Mouse (Mus musculus) heart, postnatal 36 days (tissue): ENCODE results near the gene Pkp3. TPM values are rescaled to one million over a fixed set of nuclear protein-coding genes. Genes with fewer than 3 reads are reported as not detected.
"Not testable (repeated sequence)": the region's sequence is repeated elsewhere in the genome, so short reads cannot be mapped to it uniquely, and the experiment has no call there.

ENCODE experiments used
- DNase-seq, 2 experiments: peaks; one replicate each; pipeline ENCODE4 v3.0.0; 2021 to 2022
- intact Hi-C: fragments of 180-260 bp; cut with DNase I; formaldehyde crosslinking; loops from one replicate; pipeline ENCODE4 v1.15.1; 2025
- total RNA-seq, 2 experiments: library from RNA; stranded (reverse); gene quantifications; 2 replicates each; pipeline ENCODE4 v1.2.3; 2021

Gene Pkp3
- not detected for total RNA-seq

DNA sequence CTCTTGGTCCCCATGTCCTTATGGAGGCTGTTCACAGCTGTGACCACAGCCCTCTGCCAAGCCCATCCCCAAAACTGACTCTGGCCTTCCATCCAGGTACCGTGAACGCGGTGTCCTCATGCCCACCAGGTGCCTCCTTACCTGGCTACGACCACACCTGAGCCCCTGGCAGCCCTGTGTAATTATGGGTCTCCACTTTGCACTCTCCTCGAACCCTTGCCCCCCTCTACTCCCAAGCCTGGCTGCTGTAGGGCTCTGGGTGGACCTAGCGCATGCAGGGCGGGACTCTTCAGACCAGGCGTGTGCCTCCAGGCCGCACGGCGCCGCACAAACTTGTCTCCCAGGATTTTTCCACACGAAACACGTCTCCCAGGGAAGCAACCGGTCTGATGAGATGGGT lies at the start of gene Pkp3:
Gene Pkp3, plus strand, starts transcription at position 378 of the 400 bp plus-strand sequence.
- intact Hi-C loops, result no loop called here
- DNase-seq, result no peak

DNA sequence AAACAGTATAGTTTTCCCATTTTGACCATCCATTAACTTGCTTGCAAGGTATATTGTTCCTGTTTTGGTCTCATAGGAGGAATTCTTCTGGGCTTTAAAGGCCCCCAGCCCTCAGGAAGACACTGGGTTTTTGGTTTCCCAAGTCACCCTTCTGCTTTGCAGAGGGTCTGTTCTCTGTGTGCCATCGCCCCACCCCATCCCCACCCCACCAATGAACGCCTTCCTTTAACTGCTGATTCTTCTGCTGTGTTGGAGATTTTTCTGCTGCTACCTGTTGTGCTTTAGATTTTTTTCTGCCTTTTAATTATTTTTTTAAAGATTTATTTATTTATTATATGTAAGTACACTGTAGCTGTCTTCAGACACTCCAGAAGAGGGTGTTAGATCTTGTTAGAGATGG lies 49.2 kb upstream of the Pkp3 start, which contains the start of gene Gm17387:
Gene Gm17387, plus strand, starts transcription at position 301 of the 400 bp plus-strand sequence.
- intact Hi-C loops, result no loop called here
- no peak for DNase-seq

DNA sequence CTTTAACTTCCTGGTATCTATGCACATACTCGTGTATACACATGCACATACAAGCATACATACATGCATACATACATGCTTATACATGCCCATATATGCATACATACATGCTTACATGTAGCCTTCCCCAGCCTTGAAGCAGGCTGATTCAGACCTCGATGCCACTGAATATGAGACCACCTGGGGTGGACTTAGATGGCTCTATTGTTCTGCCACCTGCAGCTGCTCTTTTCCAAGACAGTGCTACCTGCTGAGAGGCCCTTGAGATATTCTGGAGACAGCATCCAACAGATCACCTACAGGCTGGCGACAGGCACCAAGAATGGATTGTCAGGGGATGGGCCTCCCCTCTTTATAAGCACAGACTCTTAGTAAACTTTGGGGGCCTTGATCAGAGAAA lies 47.6 kb upstream of the Pkp3 start:
- DNase-seq, result no peak
- intact Hi-C loops, result no loop called here

DNA sequence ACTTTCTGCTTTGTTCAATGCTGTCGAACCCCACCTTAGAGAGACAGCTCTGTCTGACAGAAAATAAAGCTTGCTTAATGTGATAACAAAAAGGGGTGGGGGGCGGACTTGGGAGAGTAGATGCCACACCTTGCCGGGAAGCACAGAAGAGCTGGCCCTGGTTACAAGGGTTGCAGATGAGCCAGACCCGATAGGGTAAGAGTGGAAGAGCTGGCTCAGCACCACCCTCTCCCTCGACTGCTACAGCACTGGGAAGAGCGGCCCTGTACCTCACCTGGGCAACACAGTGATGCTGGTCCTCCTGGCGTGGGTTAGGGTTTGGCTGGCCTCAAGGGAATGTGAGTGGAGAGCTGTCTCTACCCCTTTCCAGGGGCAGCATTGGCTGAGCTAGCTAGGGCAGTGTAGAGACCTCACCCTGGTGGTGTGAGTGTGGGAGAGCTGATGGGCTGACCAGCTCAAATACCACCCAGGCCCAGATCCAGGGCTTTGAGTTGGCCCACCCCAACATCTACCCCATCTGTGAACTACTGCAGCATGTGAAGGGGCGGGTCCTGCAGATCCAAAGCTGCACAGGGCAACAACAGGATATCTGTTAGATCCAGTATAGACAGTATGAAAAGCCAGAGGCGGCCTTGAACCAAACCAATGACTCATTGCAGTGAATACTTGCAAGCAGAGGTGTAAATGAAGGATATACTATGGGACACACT lies 45.4 kb upstream of the Pkp3 start:
- intact Hi-C loops, result no loop called here
- no peak for DNase-seq

DNA sequence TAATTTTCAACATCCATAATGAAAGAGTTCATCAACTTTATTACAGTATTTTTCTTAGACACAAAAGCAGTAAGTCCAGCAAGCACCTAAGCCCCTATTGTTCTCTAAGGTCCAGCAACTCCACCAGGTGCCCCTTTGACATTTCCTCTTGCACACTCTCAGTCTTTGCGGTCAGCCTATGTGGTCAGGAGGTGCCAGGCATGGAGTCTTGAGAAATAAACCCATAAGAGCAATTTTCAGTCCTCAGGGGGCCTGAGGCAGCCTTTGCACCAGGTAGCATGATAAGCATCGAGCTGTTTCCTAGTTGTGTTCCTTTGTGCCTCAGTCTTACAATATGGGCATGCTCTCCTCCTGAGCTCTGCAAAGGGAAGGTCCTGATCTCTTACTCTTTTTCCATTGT lies 41.4 kb upstream of the Pkp3 start:
- DNase-seq, intact Hi-C loops: not testable (repeated sequence)

DNA sequence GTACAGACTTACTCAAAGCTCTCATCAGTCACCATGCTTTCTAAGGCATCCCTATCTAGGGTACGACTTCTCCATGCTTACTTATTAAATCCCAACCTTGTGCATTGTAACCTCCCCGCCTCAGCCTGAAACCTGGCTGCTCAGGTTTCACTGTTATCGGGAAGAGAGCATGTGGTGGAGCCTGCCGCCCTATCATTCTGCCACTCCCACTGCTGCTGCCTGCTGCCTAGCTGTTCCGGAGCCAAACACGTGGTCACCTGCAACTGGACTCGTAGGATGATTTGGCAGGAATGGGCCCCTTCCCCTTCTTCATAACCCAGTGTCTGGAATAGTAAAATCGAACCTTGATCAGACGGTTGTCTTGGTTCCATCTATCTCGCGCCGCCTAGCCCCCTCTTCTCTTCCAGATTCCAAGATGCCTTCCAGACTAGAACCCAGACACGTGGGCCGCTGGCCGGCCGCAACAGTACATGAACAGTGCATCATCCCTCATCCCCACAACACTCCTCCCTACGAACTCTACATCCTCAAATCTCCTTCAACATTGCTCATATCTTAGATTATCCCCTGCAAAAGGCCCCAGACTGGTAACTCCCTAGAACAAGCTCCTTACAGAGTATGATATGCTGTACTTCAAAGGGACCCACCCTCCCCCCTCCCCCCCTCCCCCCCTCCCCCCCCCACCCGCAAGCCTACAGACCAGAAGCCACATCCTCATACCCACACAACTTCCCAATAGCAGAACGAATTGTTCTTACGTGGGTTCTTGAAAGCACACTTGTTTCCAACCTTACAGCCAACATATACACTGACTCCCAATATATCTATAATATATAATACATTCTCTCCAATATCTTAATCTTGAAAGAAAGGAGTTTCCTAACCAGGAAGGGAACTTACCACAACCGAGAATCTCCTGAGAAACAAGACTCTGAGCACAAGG lies 39.7 kb upstream of the Pkp3 start:
- DNase-seq, result no peak
- intact Hi-C loops, result no loop called here

DNA sequence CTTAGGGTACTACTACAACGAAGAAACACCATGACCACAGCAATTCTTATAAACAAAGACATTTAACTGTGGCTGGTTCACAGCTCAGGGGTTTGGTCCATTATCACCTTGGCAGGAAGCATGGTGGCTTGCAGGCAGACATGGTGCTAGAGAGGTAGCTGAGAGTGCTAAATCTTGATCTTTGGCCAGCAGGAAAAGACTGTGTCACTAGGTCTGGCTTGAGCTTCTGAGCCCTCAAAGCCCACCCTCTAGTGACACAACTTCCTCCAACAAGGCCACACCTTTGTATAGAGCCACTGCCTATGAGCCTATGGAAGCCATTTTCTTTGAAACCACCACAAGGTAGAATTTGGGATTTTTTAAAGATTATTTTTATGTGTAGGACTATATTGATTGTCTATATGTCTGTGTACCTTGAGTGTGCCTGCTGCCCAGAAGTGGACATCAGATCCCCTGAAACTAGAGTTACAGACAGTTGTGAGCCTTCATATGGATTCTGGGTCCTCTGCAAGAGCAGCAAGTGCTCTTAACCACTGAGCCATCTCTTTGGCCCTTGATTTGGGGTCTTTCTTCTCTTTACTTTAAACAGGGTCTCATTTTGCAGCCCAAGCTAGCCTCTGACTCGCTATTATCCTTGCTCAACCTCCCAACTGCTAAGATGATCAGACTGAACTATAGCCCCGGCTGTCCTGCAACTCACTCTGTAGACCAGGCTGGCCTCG lies 38.5 kb upstream of the Pkp3 start:
- intact Hi-C loops, result no loop called here
- DNase-seq, result no peak

DNA sequence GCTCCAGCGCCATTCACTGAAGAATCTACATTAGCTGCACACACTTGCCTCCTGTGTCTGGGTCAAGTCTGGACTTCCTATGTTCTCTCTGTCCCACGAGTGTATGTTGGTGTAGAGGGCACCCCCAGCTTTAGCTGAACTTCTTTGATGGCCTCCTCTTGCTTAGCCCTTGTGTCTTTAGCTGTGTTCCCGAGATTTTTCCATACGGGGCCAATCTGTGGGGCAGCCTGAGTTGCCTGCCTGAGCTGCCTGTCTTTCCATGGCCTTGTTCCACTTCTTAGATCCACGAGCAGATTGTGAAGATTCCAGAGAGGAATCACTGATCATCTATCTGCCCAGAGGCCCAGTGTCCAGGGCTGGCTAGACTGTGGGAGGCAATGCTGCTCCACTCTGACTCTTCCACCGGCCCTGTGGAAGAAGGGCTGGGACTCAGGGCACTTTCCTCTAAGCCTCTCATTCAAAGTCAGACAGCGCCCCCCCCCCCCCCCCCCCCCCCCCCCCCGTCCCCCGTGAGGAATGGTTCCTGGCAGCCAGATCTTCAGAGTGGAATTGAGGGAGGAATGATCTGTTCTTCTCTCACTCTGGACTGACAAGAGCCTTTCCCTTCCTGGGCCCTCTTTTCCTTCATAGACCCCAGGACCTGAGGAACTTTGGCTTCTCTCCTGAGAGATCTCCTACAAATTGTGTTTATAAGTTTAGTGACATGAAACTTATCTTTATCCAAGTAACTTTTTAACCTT lies 37.0 kb upstream of the Pkp3 start:
- intact Hi-C loops, result no loop called here
- DNase-seq, result no peak

DNA sequence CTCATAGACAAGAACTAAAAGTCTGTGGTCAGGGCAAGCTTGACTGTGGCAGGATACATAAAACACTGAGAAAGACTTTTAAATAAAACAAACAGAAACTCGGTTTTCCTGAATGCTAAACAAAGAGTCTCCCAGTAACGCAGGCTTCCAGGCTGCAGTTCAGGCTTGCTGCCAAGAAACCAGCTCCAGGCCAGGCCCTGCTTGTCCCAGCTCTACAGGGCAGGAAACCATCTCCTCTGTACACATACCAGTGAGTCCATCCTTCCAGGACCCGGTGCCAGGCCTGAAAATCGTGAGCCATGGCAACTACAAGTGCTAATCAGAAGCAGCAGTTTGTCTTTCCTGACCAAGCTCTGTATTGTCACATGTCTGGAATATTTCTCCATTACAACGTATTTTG lies 36.4 kb upstream of the Pkp3 start:
- intact Hi-C loops, result no loop called here
- peak; percentile 77 to 80 for DNase-seq

DNA sequence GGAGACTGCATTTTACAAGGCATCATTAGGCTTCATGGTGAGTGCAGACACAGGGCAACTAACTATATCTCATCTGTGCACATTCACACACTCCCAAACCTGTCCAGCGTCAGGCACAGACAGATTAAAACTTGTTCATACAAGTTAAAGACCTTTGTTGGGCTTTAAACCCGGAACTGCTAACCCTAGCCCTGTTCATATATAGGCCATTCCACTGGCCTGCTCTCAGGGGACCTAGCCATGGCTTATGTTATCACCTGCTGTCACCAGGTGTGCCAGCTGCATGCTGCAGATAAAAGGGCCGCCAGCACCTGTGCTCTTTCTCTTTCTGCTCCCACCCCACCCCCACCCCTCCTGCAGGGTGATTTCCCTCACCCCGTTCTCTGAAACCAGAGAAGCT lies 35.5 kb upstream of the Pkp3 start:
- no peak for DNase-seq
- intact Hi-C loops, result no loop called here

DNA sequence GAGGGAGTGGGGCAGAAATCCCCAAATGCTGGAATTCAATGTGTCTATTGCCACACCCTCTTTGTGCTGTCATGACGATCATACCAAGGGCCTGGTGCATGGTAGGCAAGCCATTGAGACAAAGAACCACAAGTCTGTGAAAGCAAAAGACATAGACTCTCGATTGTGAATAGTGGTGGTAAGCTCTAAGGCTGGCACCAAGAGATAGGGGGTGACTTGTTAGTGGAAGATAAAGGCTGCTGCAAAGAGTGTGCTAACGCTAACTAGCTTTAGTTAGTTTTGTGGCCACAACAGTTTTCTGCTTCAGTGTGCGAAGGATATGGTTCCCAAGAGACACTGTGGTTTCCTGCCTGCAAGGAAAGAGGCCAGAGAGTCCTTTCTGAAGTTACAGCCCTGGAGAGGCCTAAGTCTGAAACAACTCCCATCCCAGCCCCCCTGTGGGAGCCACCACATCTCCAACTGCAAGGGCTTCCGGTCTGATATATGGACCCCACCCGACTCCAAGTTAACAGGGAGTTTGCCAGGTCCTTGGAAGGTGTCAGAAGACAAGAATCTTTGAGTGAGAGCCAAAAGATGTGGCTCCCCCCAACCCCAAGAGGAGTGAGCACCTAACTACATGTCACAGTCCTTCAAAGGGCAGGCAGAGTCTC lies 31.0 kb upstream of the Pkp3 start:
- DNase-seq, result peak; percentile 49 to 71
- intact Hi-C loops, result no loop called here

DNA sequence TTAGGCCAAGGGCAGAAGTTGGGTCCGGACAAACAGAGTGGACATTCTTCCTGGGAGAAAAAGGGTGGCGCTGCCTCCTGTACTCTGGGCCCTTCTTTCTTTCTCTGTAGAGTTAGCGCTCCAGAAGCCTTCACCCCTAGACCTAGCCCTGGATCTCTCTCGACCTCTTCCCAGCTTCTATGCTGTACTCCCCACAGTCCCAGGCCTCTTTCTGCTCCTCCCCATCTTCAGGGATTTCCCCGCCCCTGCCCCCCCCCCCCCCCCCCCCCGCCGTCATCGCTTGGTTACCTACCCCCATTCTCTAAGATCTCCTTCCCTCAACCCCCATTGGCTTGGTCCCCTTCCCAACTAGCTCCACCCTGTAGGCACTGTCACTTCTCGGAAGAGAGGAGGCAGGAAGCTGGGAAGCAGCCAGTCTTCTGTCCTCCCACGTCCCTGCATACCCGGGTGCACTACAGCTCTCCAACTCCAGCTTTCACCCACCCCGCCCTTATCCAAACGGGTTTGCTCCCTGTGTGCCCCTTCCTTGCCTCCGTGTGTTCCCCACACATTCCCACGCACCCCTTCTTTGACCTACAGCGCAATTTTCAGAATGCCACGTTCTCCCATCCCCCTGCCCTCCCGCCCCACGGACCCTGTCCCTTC lies 30.3 kb upstream of the Pkp3 start:
- intact Hi-C loops, result loop anchor here (1.0 kb wide), 6 partner anchors 38 to 202 kb away; partner anchors contain the start of genes Pgghg and Scgb1c1
- peak; percentile 83 to 84 for DNase-seq

DNA sequence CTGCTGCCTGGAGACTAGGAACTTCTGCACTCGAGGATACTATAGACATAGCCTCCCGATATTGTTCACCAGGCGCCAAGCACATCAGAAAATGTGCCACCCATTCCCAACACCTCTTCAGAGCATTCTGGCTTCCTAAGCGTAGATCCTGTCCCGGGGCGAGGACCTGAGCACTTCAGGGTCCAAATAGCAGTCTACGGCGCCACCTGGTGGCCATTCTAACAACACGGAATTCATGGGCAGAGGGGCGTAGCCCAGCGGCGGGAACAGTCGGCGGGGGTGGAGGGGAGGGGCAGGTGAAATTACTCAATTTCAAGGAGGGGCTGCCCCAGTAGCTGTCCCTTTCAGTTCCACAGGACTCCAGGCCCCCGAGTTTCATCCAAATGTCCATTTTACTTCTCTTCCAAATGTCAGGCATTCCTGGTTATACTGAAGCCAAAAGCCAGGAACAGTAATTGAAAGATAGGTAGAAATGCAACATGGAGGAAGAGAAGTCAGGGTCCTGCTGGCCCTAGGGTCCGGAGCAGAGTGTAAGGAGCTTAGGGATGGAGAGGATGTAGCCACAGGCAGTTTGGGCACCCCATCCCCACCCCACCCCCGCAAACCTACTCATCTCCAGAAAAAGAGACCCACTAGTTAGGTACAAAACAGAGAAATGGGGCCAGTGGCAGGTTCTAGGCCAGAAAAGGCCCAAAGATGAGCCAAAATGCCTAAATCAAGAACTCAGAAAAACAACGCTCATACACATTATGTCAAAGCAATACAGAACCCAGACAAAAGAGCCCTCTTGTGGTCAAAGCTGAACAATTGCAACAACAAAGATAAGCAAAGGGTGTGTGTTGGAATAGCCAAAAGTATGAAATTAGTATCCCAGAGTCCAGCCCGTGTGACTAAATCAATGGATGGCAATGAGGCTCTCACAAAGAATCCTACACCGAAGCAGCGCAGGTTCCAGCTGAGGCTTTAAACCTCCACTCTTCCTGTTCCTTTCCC lies 29.5 kb upstream of the Pkp3 start:
- peak; percentile 94 to 95 for DNase-seq
- intact Hi-C loops, result loop anchor here (1.0 kb wide), 6 partner anchors 39 to 203 kb away; partner anchors contain the start of genes Pgghg and Scgb1c1

DNA sequence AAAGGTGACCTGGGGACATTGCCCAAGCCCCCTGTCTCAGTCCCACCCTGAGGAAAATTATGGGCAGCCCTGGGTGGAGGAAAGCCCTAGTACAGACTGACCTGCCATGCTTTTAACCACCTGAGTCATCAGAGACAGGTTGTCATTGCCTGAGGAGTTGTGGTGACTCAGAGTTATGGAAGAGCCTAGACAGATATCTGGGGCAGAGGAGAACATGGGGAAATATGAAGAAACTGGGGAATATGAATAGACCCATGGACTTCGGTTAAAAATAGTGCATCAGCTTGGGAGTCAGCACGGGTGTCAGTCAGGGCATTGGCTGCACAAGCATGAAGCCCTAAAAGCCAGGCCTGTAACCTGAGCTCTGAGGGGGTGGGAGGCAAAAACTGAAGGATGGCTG lies 28.7 kb upstream of the Pkp3 start:
- intact Hi-C loops, result no loop called here
- no peak for DNase-seq

DNA sequence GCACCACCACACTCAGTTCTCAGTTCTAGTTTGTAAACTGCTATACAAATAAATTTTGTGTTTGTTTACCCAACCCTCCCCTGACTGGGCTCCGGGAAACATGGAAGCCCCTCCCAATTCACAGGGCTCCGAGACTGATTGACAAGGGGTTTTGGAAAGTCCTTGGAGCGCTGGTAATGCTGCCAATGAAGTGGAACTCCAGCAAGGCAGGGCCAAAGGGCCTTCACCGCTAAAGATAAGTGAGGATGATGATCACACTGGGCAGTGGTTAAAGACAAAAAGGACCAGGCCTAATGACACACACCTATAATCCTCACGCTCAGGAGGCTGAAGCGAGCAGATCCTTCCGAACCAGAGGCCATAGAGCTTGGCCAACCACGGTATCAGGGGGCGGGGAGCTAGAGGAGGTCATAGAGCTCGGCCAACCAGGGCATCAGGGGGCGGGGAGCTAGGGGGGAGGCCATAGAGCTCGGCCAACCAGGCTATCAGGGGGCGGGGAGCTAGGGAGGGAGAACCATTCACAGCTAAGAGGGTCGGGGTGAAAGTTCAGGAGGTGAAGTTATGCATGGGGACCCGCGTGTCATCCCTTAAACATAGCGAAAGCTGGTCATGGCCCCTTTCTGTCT lies 26.8 kb upstream of the Pkp3 start:
- no peak for DNase-seq
- intact Hi-C loops, result loop anchor here (2.0 kb wide), 1 partner anchor 18 kb away; no protein-coding TSS in a partner anchor

DNA sequence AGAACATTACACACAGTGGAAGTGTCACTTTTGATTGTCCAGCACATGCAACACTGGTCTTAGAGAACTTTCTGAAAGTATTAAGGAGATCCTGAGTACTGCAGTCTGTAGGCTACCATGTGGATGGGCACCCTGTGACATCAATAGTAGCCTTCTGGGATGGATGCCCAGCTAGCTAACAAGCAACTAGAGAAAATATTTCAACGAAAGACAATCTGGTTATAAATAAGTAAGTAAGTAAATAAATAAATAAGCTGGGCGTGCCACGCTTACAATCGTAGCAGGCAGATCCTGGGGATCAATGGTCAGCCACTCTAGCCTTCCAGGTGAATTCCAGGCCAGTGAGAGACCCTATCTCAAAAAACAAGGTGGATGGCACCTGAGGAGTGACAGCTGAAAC lies 26.0 kb upstream of the Pkp3 start:
- intact Hi-C loops, result no loop called here
- no peak for DNase-seq

DNA sequence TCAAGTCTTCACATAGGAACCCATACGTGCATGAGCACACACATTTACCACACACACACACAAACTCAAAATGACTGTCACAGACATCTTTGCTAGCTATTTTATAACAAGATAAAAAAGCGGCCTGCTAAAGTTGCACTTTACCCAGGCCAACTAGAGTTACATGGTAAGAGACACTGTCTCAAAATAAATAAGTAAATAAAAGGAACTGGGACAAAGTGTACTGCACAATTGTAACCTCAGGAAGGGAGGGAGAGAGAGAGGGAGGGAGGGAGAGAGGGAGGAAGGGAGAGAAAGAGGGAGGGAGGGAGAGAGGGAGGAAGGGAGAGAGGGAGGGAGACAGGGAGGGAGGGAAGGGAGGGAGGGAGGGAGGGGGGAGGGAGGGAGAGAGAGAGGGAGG lies 25.6 kb upstream of the Pkp3 start:
- no peak for DNase-seq
- intact Hi-C loops, result no loop called here

DNA sequence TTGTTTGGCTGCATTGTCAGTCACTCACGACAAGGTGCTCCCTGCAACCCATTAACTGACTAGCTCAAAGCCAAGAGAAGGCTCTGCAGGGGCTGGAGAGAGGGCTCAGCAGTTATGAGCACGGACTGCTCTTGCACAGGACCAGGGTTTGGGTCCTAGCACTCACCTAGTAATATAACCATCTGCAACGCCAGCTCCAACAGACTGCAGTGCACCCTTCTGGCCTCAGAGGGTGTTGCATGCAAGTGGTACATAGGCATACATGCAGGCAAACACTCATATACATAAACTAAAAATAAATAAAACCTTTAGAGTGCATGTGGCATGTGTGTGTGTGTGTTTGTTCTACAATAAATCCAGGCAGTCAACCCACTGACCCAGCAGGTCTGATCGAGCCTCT lies 22.2 kb upstream of the Pkp3 start:
- intact Hi-C loops, result no loop called here
- DNase-seq, result no peak
